Mouse (Mus musculus) embryonic facial prominence, embryonic 14.5 days (tissue): ENCODE measurements at regions not wholly inside any gene's neighbourhood (a gene's known extent, or its start where the extent isn't known, plus 50 kb on each side); places are given as distances from the start of the nearest gene placed in this dataset.

Experiments used
- ATAC-seq: fragments of 200-750 bp; cut with Nextera tagmentation; 2 replicates; pipeline ENCODE4 v1.8.0; 2017; ENCODE audit warnings: low read depth, moderate number of reproducible peaks, moderate TSS enrichment
- DNase-seq: peaks from one replicate; pipeline ENCODE4 v3.0.0-alpha.2; 2015; ENCODE audit warnings: low spot score
- H3K27ac ChIP-seq: fragments of 300-500 bp; sonication (generic); replicated peaks from 2 replicates; pipeline ENCODE4 v1.5.1; 2014; ENCODE audit warnings: low read depth, mild to moderate bottlenecking, low read length, moderate library complexity
- H3K27me3 ChIP-seq: fragments of 300-500 bp; sonication (generic); replicated peaks from 2 replicates; pipeline ENCODE4 v1.6.1; 2014; ENCODE audit warnings: low read length; ENCODE audit not compliant: control insufficient read depth, insufficient read depth
- H3K36me3 ChIP-seq: fragments of 300-500 bp; sonication (generic); 2 replicates; pipeline ENCODE4 v1.6.1; 2014; ENCODE audit warnings: low read length, mixed read lengths; ENCODE audit not compliant: control insufficient read depth, insufficient read depth
- H3K4me1 ChIP-seq: fragments of 300-500 bp; sonication (generic); 2 replicates; pipeline ENCODE4 v1.6.1; 2014; ENCODE audit warnings: antibody characterized with exemption, low read length; ENCODE audit not compliant: control insufficient read depth, insufficient read depth
- H3K4me2 ChIP-seq: fragments of 300-500 bp; sonication (generic); 2 replicates; pipeline ENCODE4 v1.6.1; 2014; ENCODE audit warnings: low read depth, mild to moderate bottlenecking, low read length, moderate library complexity, mixed read lengths
- H3K4me3 ChIP-seq: fragments of 300-500 bp; sonication (generic); 2 replicates; pipeline ENCODE4 v1.5.1; 2014; ENCODE audit warnings: low read depth, mild to moderate bottlenecking, low read length
- H3K9ac ChIP-seq: fragments of 300-500 bp; sonication (generic); 2 replicates; pipeline ENCODE4 v1.6.1; 2014; ENCODE audit warnings: low read depth, mild to moderate bottlenecking, low read length, moderate library complexity, mixed read lengths
- H3K9me3 ChIP-seq: fragments of 300-500 bp; sonication (generic); 2 replicates; pipeline ENCODE4 v1.6.1; 2016; ENCODE audit warnings: low read length; ENCODE audit not compliant: control insufficient read depth
- WGBS: fragments of 180-500 bp; shearing (Covaris S2); extraction: QIAGEN DNeasy Blood & Tissue Kit; methylation state at CpG from one replicate; pipeline ENCODE4 v1.1.7; 2014; 5-methylcytosine and 5-hydroxymethylcytosine counted together

- DNase-seq = no peak
- no peak overlapping the region for H3K4me3 ChIP-seq
- H3K9me3 ChIP-seq = no peaks in the 10 kb centered on the region
- H3K27ac ChIP-seq = no peak overlapping the region
- H3K36me3 ChIP-seq = no peaks in the 10 kb centered on the region
- no peaks in the 10 kb centered on the region for H3K4me1 ChIP-seq
- no peak overlapping the region for H3K9ac ChIP-seq
- ATAC-seq = no peak
- no peaks in the 10 kb centered on the region for H3K27me3 ChIP-seq
- H3K4me2 ChIP-seq = no peak overlapping the region
- 85% methylated on average over 5 of the region's 5 CpGs for WGBS
Observed at GRCm38 (mm10) chr10:17487460-17487859, 235.6 kb upstream of the Cited2 start.

GRCm38 (mm10) chr10:17491611-17492305, 231.3 kb upstream of the Cited2 start:
- DNase-seq = no peak
- Histone ChIP-seq H3K9ac (no peak overlapping the region), H3K27me3 (no peaks in the 10 kb centered on the region), H3K36me3 (no peaks in the 10 kb centered on the region), H3K4me1 (no peaks in the 10 kb centered on the region), H3K27ac (no peak overlapping the region), H3K4me3 (no peak overlapping the region), H3K4me2 (no peak overlapping the region), H3K9me3 (no peaks in the 10 kb centered on the region)
- WGBS = 80% methylated on average over 5 of the region's 5 CpGs
- no peak for ATAC-seq

GRCm38 (mm10) chr10:17493137-17493536, 229.9 kb upstream of the Cited2 start:
- no peak for ATAC-seq

GRCm38 (mm10) chr10:17496831-17497230, 226.2 kb upstream of the Cited2 start:
- no peak overlapping the region for H3K4me2 ChIP-seq
- H3K4me1 ChIP-seq = no peaks in the 10 kb centered on the region
- no peak overlapping the region for H3K9ac ChIP-seq
- no peaks in the 10 kb centered on the region for H3K27me3 ChIP-seq
- DNase-seq (no peak), ATAC-seq (no peak)
- peaks cover 8% of the 10 kb centered on the region for H3K9me3 ChIP-seq
- H3K27ac ChIP-seq = no peak overlapping the region
- no peak overlapping the region for H3K4me3 ChIP-seq
- 48% methylated on average over 3 of the region's 3 CpGs for WGBS
- H3K36me3 ChIP-seq = no peaks in the 10 kb centered on the region

More at GRCm38 (mm10) chr10:17493137-17493536, 229.9 kb upstream of the Cited2 start:
- Histone ChIP-seq H3K4me2 (no peak overlapping the region), H3K36me3 (no peaks in the 10 kb centered on the region), H3K9me3 (no peaks in the 10 kb centered on the region), H3K27me3 (no peaks in the 10 kb centered on the region), H3K4me1 (no peaks in the 10 kb centered on the region), H3K27ac (no peak overlapping the region), H3K9ac (no peak overlapping the region), H3K4me3 (no peak overlapping the region)
- WGBS = 72% methylated on average over 6 of the region's 6 CpGs
- no peak for DNase-seq

GRCm38 (mm10) chr10:17510626-17511193, 212.3 kb upstream of the Cited2 start:
- no peak overlapping the region for H3K4me2 ChIP-seq
- ATAC-seq = no peak
- DNase-seq = no peak
- no peak overlapping the region for H3K9ac ChIP-seq
- peaks cover 7% of the 10 kb centered on the region; the same call in 1 of the 2 replicates for H3K4me1 ChIP-seq
- WGBS = 72% methylated on average over 4 of the region's 4 CpGs
- H3K9me3 ChIP-seq = 0 out of 2 replicates have a peak, but pooled peaks cover 4% of the 10 kb centered on the region
- no peaks in the 10 kb centered on the region for H3K36me3 ChIP-seq
- H3K4me3 ChIP-seq = no peak overlapping the region
- no peak overlapping the region for H3K27ac ChIP-seq
- H3K27me3 ChIP-seq = no peaks in the 10 kb centered on the region

GRCm38 (mm10) chr10:17511779-17512335, 211.2 kb upstream of the Cited2 start:
- no peaks in the 10 kb centered on the region for H3K36me3 ChIP-seq
- H3K27ac ChIP-seq = no peak overlapping the region
- peaks cover 7% of the 10 kb centered on the region; the same call in 1 of the 2 replicates for H3K4me1 ChIP-seq
- no peak overlapping the region for H3K9ac ChIP-seq
- ATAC-seq = no peak
- no peak overlapping the region for H3K4me3 ChIP-seq
- H3K4me2 ChIP-seq = peak overlapping the region; percentile 23
- peak; percentile 40 for DNase-seq
- 40% methylated on average over 12 of the region's 12 CpGs for WGBS
- no peaks in the 10 kb centered on the region for H3K27me3 ChIP-seq
- no peaks in the 10 kb centered on the region for H3K9me3 ChIP-seq

- Histone ChIP-seq H3K9me3 (no peaks in the 10 kb centered on the region), H3K27me3 (no peaks in the 10 kb centered on the region), H3K4me3 (no peak overlapping the region), H3K4me1 (peaks cover 7% of the 10 kb centered on the region; the same call in 1 of the 2 replicates), H3K27ac (no peak overlapping the region), H3K36me3 (no peaks in the 10 kb centered on the region), H3K4me2 (no peak overlapping the region), H3K9ac (no peak overlapping the region)
- 47% methylated on average over 3 of the region's 3 CpGs for WGBS
- ATAC-seq (no peak), DNase-seq (no peak)
Observed at GRCm38 (mm10) chr10:17512487-17512886, 210.5 kb upstream of the Cited2 start.

- Histone ChIP-seq H3K9ac (no peak overlapping the region), H3K9me3 (no peaks in the 10 kb centered on the region), H3K27ac (no peak overlapping the region), H3K36me3 (no peaks in the 10 kb centered on the region), H3K27me3 (no peaks in the 10 kb centered on the region), H3K4me3 (no peak overlapping the region), H3K4me2 (no peak overlapping the region), H3K4me1 (peaks cover 7% of the 10 kb centered on the region; the same call in 1 of the 2 replicates)
- ATAC-seq (no peak), DNase-seq (peak; percentile 69)
- whole genome bisulfite sequencing = 59% methylated on average over 6 of the region's 6 CpGs
Observed at GRCm38 (mm10) chr10:17513756-17514155, 209.3 kb upstream of the Cited2 start.
